Mouse (Mus musculus): ENCODE results near the gene Urb2.

GRCm38 (mm10) chr8:124038121-124038520 lies 16.8 kb downstream of the Urb2 start:
- no peak for TF ChIP-seq CTCF (IDR thresholded peaks at IDR 0.05; ENCODE audit: extremely low read depth, insufficient read depth, low read length)
- TF ChIP-seq POLR2A (IDR thresholded peaks at IDR 0.05; ENCODE audit: extremely low read depth, insufficient read depth, low read length): no peak
